Mouse (Mus musculus): ENCODE measurements at regions not wholly inside any gene's neighbourhood (a gene's known extent, or its start where the extent isn't known, plus 50 kb on each side); places are given as distances from the start of the nearest gene placed in this dataset.

DNA sequence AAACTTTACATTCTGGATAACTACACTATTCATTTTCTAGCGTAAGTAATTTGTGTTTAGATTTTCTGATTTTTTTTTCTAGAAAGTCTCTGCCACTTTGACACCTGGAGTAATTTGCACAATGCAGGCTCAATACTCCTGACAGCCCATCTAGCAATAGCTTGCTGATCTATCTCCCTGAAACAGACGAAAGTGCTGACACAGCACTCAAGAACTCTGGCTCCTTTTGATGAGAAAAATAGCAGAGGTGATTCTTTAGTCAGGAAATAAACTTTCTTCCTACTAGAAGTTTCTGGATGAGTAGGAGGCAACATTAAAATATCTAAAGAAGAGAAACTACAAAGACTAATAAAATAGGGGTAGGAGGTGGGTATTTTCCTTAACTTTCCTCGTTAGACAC lies 397.1 kb upstream of the Gm21833 start:
- no peak for TF ChIP-seq POLR2A (IDR thresholded peaks at IDR 0.05; ENCODE audit: borderline replicate concordance, extremely low read depth, insufficient read depth, insufficient read length, poor library complexity, severe bottlenecking)
- no peak for TF ChIP-seq CTCF (IDR thresholded peaks at IDR 0.05; ENCODE audit: borderline replicate concordance, extremely low read depth, insufficient read depth, insufficient read length)
